Mouse (Mus musculus): ENCODE measurements around the gene Fam172a. TPM values are rescaled to one million over a fixed set of nuclear protein-coding genes. Genes with fewer than 3 reads are reported as not detected.
A peak's percentile ranks its signal among the peaks of the same experiment; 100 is the strongest.
"Not testable (repeated sequence)": the region's sequence is repeated elsewhere in the genome, so short reads cannot be mapped to it uniquely, and the experiment has no call there.

Gene Fam172a
- 0.41 and 0.56 TPM in 2 replicates for polyA plus RNA-seq (2012)

- H3K4me3 ChIP-seq (replicated peaks); H3K36me3 ChIP-seq (ENCODE audit: control insufficient read depth); H3K9me3 ChIP-seq (ENCODE audit: control insufficient read depth, low read length); H3K27me3 ChIP-seq (ENCODE audit: control insufficient read depth); H3K4me1 ChIP-seq (ENCODE audit: control insufficient read depth): not testable (repeated sequence)
Observed at GRCm38 (mm10) chr13:77701733-77702132, at the start of gene Fam172a. TSS of gene Fam172a (plus strand) at chr13:77702033.

GRCm38 (mm10) chr13:77688651-77689050, 13.2 kb upstream of the Fam172a start:
- no peaks in the 10 kb centered on the region for H3K9me3 ChIP-seq (ENCODE audit: control insufficient read depth, low read length)
- peaks cover 2% of the 10 kb centered on the region; the same call in 1 of the 2 replicates for H3K27me3 ChIP-seq (ENCODE audit: control insufficient read depth)
- H3K36me3 ChIP-seq (ENCODE audit: control insufficient read depth), result no peaks in the 10 kb centered on the region
- H3K4me1 ChIP-seq (ENCODE audit: control insufficient read depth), result no peaks in the 10 kb centered on the region
- TF ChIP-seq TAL1 (IDR thresholded peaks at IDR 0.05; ENCODE audit: low read length), result no peak
- no peak for TF ChIP-seq GATA1 (IDR thresholded peaks at IDR 0.05; ENCODE audit: low read length)
- H3K4me3 ChIP-seq (replicated peaks), result no peak overlapping the region

- TF ChIP-seq TAL1 (IDR thresholded peaks at IDR 0.05; ENCODE audit: low read length), result no peak
- TF ChIP-seq GATA1 (IDR thresholded peaks at IDR 0.05; ENCODE audit: low read length), result no peak
- H3K4me1 ChIP-seq (ENCODE audit: control insufficient read depth), result peaks cover 20% of the 10 kb centered on the region
- H3K27me3 ChIP-seq (ENCODE audit: control insufficient read depth), result no peaks in the 10 kb centered on the region
- no peaks in the 10 kb centered on the region; the same call in 1 of the 2 replicates for H3K36me3 ChIP-seq (ENCODE audit: control insufficient read depth)
- H3K4me3 ChIP-seq (replicated peaks), result peak overlapping the region; percentile 83
- no peaks in the 10 kb centered on the region for H3K9me3 ChIP-seq (ENCODE audit: control insufficient read depth, low read length)
Observed at GRCm38 (mm10) chr13:77708514-77709013, 6.7 kb downstream of the Fam172a start.

GRCm38 (mm10) chr13:77717499-77717898, 15.7 kb downstream of the Fam172a start:
- Histone ChIP-seq H3K9me3 (ENCODE audit: control insufficient read depth, low read length) (0 out of 2 replicates have a peak, but pooled peaks cover 3% of the 10 kb centered on the region), H3K4me1 (ENCODE audit: control insufficient read depth) (no peaks in the 10 kb centered on the region), H3K27me3 (ENCODE audit: control insufficient read depth) (no peaks in the 10 kb centered on the region), H3K36me3 (ENCODE audit: control insufficient read depth) (no peaks in the 10 kb centered on the region; the same call in 1 of the 2 replicates), H3K4me3 (replicated peaks) (no peak overlapping the region)
- TF ChIP-seq GATA1 (IDR thresholded peaks at IDR 0.05; ENCODE audit: low read length), result no peak
- TF ChIP-seq TAL1 (IDR thresholded peaks at IDR 0.05; ENCODE audit: low read length), result no peak

GRCm38 (mm10) chr13:77742822-77743221, 41.0 kb downstream of the Fam172a start:
- no peaks in the 10 kb centered on the region for H3K36me3 ChIP-seq (ENCODE audit: control insufficient read depth)
- TF ChIP-seq TAL1 (IDR thresholded peaks at IDR 0.05; ENCODE audit: low read length) (no peak), GATA1 (IDR thresholded peaks at IDR 0.05; ENCODE audit: low read length) (no peak)
- H3K9me3 ChIP-seq (ENCODE audit: control insufficient read depth, low read length), result no peaks in the 10 kb centered on the region
- no peaks in the 10 kb centered on the region for H3K4me1 ChIP-seq (ENCODE audit: control insufficient read depth)
- no peaks in the 10 kb centered on the region for H3K27me3 ChIP-seq (ENCODE audit: control insufficient read depth)
- H3K4me3 ChIP-seq (replicated peaks), result no peak overlapping the region

GRCm38 (mm10) chr13:77777606-77778005, 75.8 kb downstream of the Fam172a start:
- Histone ChIP-seq H3K36me3 (ENCODE audit: control insufficient read depth) (no peaks in the 10 kb centered on the region), H3K4me1 (ENCODE audit: control insufficient read depth) (no peaks in the 10 kb centered on the region), H3K9me3 (ENCODE audit: control insufficient read depth, low read length) (no peaks in the 10 kb centered on the region), H3K4me3 (replicated peaks) (no peak overlapping the region), H3K27me3 (ENCODE audit: control insufficient read depth) (no peaks in the 10 kb centered on the region)
- TF ChIP-seq TAL1 (IDR thresholded peaks at IDR 0.05; ENCODE audit: low read length), result no peak

- not testable (repeated sequence) for H3K36me3 ChIP-seq (ENCODE audit: control insufficient read depth); H3K4me1 ChIP-seq (ENCODE audit: control insufficient read depth); H3K4me3 ChIP-seq (replicated peaks); H3K9me3 ChIP-seq (ENCODE audit: control insufficient read depth, low read length); H3K27me3 ChIP-seq (ENCODE audit: control insufficient read depth)
Observed at GRCm38 (mm10) chr13:77807341-77807740, 105.5 kb downstream of the Fam172a start.

GRCm38 (mm10) chr13:77810449-77810848, 108.6 kb downstream of the Fam172a start:
- H3K4me3 ChIP-seq (replicated peaks), result no peak overlapping the region
- H3K9me3 ChIP-seq (ENCODE audit: control insufficient read depth, low read length), result peaks cover 13% of the 10 kb centered on the region
- H3K27me3 ChIP-seq (ENCODE audit: control insufficient read depth), result no peaks in the 10 kb centered on the region
- TF ChIP-seq TAL1 (IDR thresholded peaks at IDR 0.05; ENCODE audit: low read length) (no peak), GATA1 (IDR thresholded peaks at IDR 0.05; ENCODE audit: low read length) (no peak)
- no peaks in the 10 kb centered on the region for H3K4me1 ChIP-seq (ENCODE audit: control insufficient read depth)
- no peaks in the 10 kb centered on the region for H3K36me3 ChIP-seq (ENCODE audit: control insufficient read depth)

- no peaks in the 10 kb centered on the region for H3K36me3 ChIP-seq (ENCODE audit: control insufficient read depth)
- no peaks in the 10 kb centered on the region for H3K9me3 ChIP-seq (ENCODE audit: control insufficient read depth, low read length)
- no peaks in the 10 kb centered on the region for H3K27me3 ChIP-seq (ENCODE audit: control insufficient read depth)
- no peak for TF ChIP-seq GATA1 (IDR thresholded peaks at IDR 0.05; ENCODE audit: low read length)
- no peak for TF ChIP-seq TAL1 (IDR thresholded peaks at IDR 0.05; ENCODE audit: low read length)
- no peak overlapping the region for H3K4me3 ChIP-seq (replicated peaks)
- H3K4me1 ChIP-seq (ENCODE audit: control insufficient read depth), result no peaks in the 10 kb centered on the region
Observed at GRCm38 (mm10) chr13:77826138-77826537, 124.3 kb downstream of the Fam172a start.

- no peaks in the 10 kb centered on the region for H3K27me3 ChIP-seq (ENCODE audit: control insufficient read depth)
- H3K4me3 ChIP-seq (replicated peaks), result no peak overlapping the region
- H3K36me3 ChIP-seq (ENCODE audit: control insufficient read depth), result no peaks in the 10 kb centered on the region
- H3K9me3 ChIP-seq (ENCODE audit: control insufficient read depth, low read length), result no peaks in the 10 kb centered on the region
- H3K4me1 ChIP-seq (ENCODE audit: control insufficient read depth), result no peaks in the 10 kb centered on the region
- TF ChIP-seq GATA1 (IDR thresholded peaks at IDR 0.05; ENCODE audit: low read length), result no peak
- TF ChIP-seq TAL1 (IDR thresholded peaks at IDR 0.05; ENCODE audit: low read length), result no peak
Observed at GRCm38 (mm10) chr13:77843017-77843654, 141.3 kb downstream of the Fam172a start.

All from erythroblast, embryonic 14.5 days (primary cell).